Mouse (Mus musculus) frontal cortex, adult (tissue): ENCODE measurements around the gene Olfr1263.

ENCODE experiments used
- ATAC-seq: cut with Nextera tagmentation; 2 replicates; pipeline ENCODE4 v1.9.2; 2017; ENCODE audit warnings: mild to moderate bottlenecking, moderate library complexity, mixed read lengths; ENCODE audit not compliant: low TSS enrichment

The Olfr1263 gene

GRCm38 (mm10) chr2:90011831-90012230, at the start of gene Olfr1263:
TSS of gene Olfr1263 (plus strand) at chr2:90012131.
- no peak for ATAC-seq

- peak; percentile 70 for ATAC-seq
Measured at GRCm38 (mm10) chr2:89974184-89974583, 37.7 kb upstream of the Olfr1263 start, which contains the start of gene Olfr1260. TSS of gene Olfr1260 (plus strand) at chr2:89974340.

GRCm38 (mm10) chr2:89977709-89978108, 34.2 kb upstream of the Olfr1263 start:
- no peak for ATAC-seq

GRCm38 (mm10) chr2:89990921-89991320, 21.0 kb upstream of the Olfr1263 start, which contains the start of gene Olfr1261:
TSS of gene Olfr1261 (plus strand) at chr2:89991221.
- ATAC-seq, result no peak

- ATAC-seq, result no peak
Measured at GRCm38 (mm10) chr2:89999845-90000244, 12.1 kb upstream of the Olfr1263 start, which contains the start of gene Olfr1262. TSS of gene Olfr1262 (plus strand) at chr2:90000145.

- ATAC-seq, result no peak
Measured at GRCm38 (mm10) chr2:90025477-90025876, 13.5 kb downstream of the Olfr1263 start, which contains the start of gene Olfr1264. TSS of gene Olfr1264 (minus strand) at chr2:90025577.

- no peak for ATAC-seq
Measured at GRCm38 (mm10) chr2:90035037-90035436, 23.1 kb downstream of the Olfr1263 start, which contains the start of gene Olfr1265. TSS of gene Olfr1265 (plus strand) at chr2:90035337.

- ATAC-seq, result no peak
Measured at GRCm38 (mm10) chr2:90063494-90063893, 51.6 kb downstream of the Olfr1263 start, which contains the start of gene Olfr140. TSS of gene Olfr140 (minus strand) at chr2:90063594.
